11 mouse cellular contexts compared by ENCODE assay signal in the genomic region with DNA sequence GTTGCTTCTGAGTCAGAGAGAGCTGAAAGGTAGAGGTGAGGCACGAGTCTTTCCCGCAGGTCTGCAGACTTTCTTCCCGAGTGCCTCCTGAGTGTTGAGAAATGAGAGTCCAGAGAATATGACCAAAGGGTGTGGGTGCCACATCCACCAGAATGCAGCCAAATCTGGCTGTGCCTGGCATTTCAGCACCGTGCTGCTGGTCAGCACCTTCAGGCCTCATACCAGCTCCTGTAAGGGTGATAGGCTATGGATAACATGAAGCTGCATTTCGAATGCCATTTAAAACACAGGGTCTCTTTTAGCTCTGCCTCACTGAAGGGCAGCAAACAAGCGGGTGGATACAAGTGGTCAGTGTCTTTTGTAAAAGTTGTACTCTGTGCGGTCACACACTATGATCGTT. TPM values are rescaled to one million over a fixed set of nuclear protein-coding genes. Genes with fewer than 3 reads are reported as not detected.
A peak's percentile ranks its signal among the peaks of the same experiment; 100 is the strongest.
DNase-seq lines count a peak whose midpoint lies in the region; ATAC-seq and TF ChIP-seq lines count a peak whose summit lies in the region.
"Had no signal": no experiment of that assay in that cellular context is flagged by ENCODE, and none has a peak within 500 bp of the region (broad histone marks: within the 10 kb centered on the region; RNA-seq: fewer than 3 reads in every experiment).

No protein-coding gene starts in this region.

- H3K36me3 ChIP-seq in lung, embryonic 14.5 days (ENCODE audit: insufficient read depth) = no peaks in the 10 kb centered on the region
- H3K36me3 ChIP-seq in limb, embryonic 13.5 days = no peaks in the 10 kb centered on the region

- H3K4me1 ChIP-seq in lung, embryonic 14.5 days (ENCODE audit: insufficient read depth) = no peaks in the 10 kb centered on the region
- no peaks in the 10 kb centered on the region for H3K4me1 ChIP-seq in limb, embryonic 13.5 days

- no peaks in the 10 kb centered on the region for H3K9me3 ChIP-seq in lung, embryonic 14.5 days (ENCODE audit: low read depth, low read length)
- H3K9me3 ChIP-seq in limb, embryonic 13.5 days = no peaks in the 10 kb centered on the region

- H3K4me3 ChIP-seq in lung, embryonic 14.5 days (ENCODE audit: low read depth, low read length) = no peak overlapping the region
- no peak overlapping the region for H3K4me3 ChIP-seq in limb, embryonic 13.5 days

- DNase-seq in adrenal gland, postnatal 36 days = peak; percentile 6 to 29
- no peak for DNase-seq in adrenal gland, adult 8-10 months
- DNase-seq in lung, embryonic 14.5 days = peak; percentile 74
- no peak for DNase-seq in lung, postnatal 36 days
- peak; percentile 55 for DNase-seq in embryo, embryonic 10.5 days (ENCODE audit: low spot score)
- DNase-seq in left cerebral cortex, adult 9 months (ENCODE audit: low spot score in 2 of 2) = no peak
- DNase-seq in gastrocnemius, adult 8-10 months (ENCODE audit: low spot score in 2 of 2) = no peak
- DNase-seq: cerebellum, adult 11 months; lung, postnatal 14 days had no signal

- TF ChIP-seq CTCF in lung, embryonic 14.5 days (IDR thresholded peaks at IDR 0.05; ENCODE audit: low read depth) = no peak

- no peaks in the 10 kb centered on the region for H3K27me3 ChIP-seq in lung, embryonic 14.5 days (ENCODE audit: insufficient read depth, low read length)
- no peaks in the 10 kb centered on the region for H3K27me3 ChIP-seq in limb, embryonic 13.5 days

- H3K27ac ChIP-seq in lung, embryonic 14.5 days (ENCODE audit: low read depth) = no peak overlapping the region
- H3K27ac ChIP-seq in limb, embryonic 13.5 days = no peak overlapping the region

- H3K9ac ChIP-seq in lung, embryonic 14.5 days = no peak overlapping the region
- no peak overlapping the region for H3K9ac ChIP-seq in limb, embryonic 13.5 days

- no peak; the same call in 1 of the 2 replicates for ATAC-seq in lung, embryonic 14.5 days (ENCODE audit: insufficient read depth)
- peak; percentile 61; the same call in 1 of the 2 replicates for ATAC-seq in limb, embryonic 13.5 days (ENCODE audit: low FRiP score, low read depth)

- H3K4me2 ChIP-seq in lung, embryonic 14.5 days = no peak overlapping the region
- no peak overlapping the region for H3K4me2 ChIP-seq in limb, embryonic 13.5 days (replicated peaks)

- WGBS in lung, embryonic 14.5 days = 62% methylated on average over 8 of the region's 8 CpGs
- 56% methylated on average over 8 of the region's 8 CpGs for WGBS in limb, embryonic 13.5 days

RNA-seq across cellular contexts. Expression of a gene that starts 1.5 kb away (rescaled TPM):
- total RNA-seq in adrenal gland, postnatal 36 days (2021) = under 1 TPM; 0.50 to 0.56 TPM
- total RNA-seq in adrenal gland, adult 8-10 months (2022) = 1 to 10 TPM; 1.0 to 1.6 (median 1.3) TPM
- 2.9 and 3.5 TPM in 2 replicates for polyA plus RNA-seq in lung, embryonic 14.5 days (2014; fragmentation: Nextera tagmentation; extraction: Ambion mirVana)
- polyA plus RNA-seq in limb, embryonic 13.5 days (2015; fragmentation: Nextera tagmentation; extraction: Ambion mirVana) = 3.5 and 3.7 TPM in 2 replicates
- total RNA-seq in gastrocnemius, adult 8-10 months (2022) = under 1 TPM in 1 of 4 experiments, not detected in 3; 0.35 TPM
- polyA plus RNA-seq: C2C12 had no signal

Comparison
In these comparisons a context has a peak if more than half of its experiments do, and no peak if none do; other contexts are left out.
1. DNase-seq: peak in adrenal gland, postnatal 36 days (2 of 2), lung, embryonic 14.5 days (single experiment) and embryo, embryonic 10.5 days (single experiment); none in adrenal gland, adult 8-10 months (single experiment), lung, postnatal 36 days (single experiment), left cerebral cortex, adult 9 months (0 of 2) and gastrocnemius, adult 8-10 months (0 of 2).